Mouse (Mus musculus) kidney, embryonic 14.5 days (tissue): ENCODE measurements at regions not wholly inside any gene's neighbourhood (a gene's known extent, or its start where the extent isn't known, plus 50 kb on each side); places are given as distances from the start of the nearest gene placed in this dataset.
"Not testable (repeated sequence)": the region's sequence is repeated elsewhere in the genome, so short reads cannot be mapped to it uniquely, and the experiment has no call there.

Experiments used
- ATAC-seq: fragments of 200-750 bp; cut with Nextera tagmentation; 2 replicates; pipeline ENCODE4 v1.8.0; 2017; ENCODE audit warnings: moderate number of reproducible peaks, mild to moderate bottlenecking, moderate TSS enrichment, moderate library complexity; ENCODE audit not compliant: low FRiP score, low TSS enrichment
- H3K27ac ChIP-seq: fragments of 300-500 bp; sonication (generic); 2 replicates; pipeline ENCODE4 v1.5.1; 2014; ENCODE audit warnings: low read depth, mild to moderate bottlenecking, low read length, moderate library complexity, mixed read lengths
- H3K27me3 ChIP-seq: fragments of 300-500 bp; sonication (generic); 2 replicates; pipeline ENCODE4 v1.6.1; 2014; ENCODE audit warnings: mild to moderate bottlenecking, low read length; ENCODE audit not compliant: control insufficient read depth, insufficient read depth
- H3K36me3 ChIP-seq: fragments of 300-500 bp; sonication (generic); 2 replicates; pipeline ENCODE4 v1.6.1; 2014; ENCODE audit warnings: low read length, mixed read lengths; ENCODE audit not compliant: control insufficient read depth, insufficient read depth
- H3K4me1 ChIP-seq: fragments of 300-500 bp; sonication (generic); 2 replicates; pipeline ENCODE4 v1.6.1; 2014; ENCODE audit warnings: low read length, mixed read lengths; ENCODE audit not compliant: control insufficient read depth, insufficient read depth
- H3K4me2 ChIP-seq: fragments of 300-500 bp; sonication (generic); replicated peaks from 2 replicates; pipeline ENCODE4 v1.6.1; 2014; ENCODE audit warnings: low read depth, mild to moderate bottlenecking, low read length
- H3K4me3 ChIP-seq: fragments of 300-500 bp; sonication (generic); 2 replicates; pipeline ENCODE4 v1.5.1; 2014; ENCODE audit warnings: mild to moderate bottlenecking, low read length
- H3K9ac ChIP-seq: fragments of 300-500 bp; sonication (generic); 2 replicates; pipeline ENCODE4 v1.6.1; 2014; ENCODE audit warnings: low read depth, mild to moderate bottlenecking, low read length, moderate library complexity
- H3K9me3 ChIP-seq: fragments of 300-500 bp; sonication (generic); 2 replicates; pipeline ENCODE4 v1.6.1; 2016; ENCODE audit warnings: low read length; ENCODE audit not compliant: control insufficient read depth
- WGBS: fragments of 180-500 bp; shearing (Covaris S2); extraction: QIAGEN DNeasy Blood & Tissue Kit; methylation state at CpG from one replicate; pipeline ENCODE4 v1.1.7; 2014; 5-methylcytosine and 5-hydroxymethylcytosine counted together

DNA sequence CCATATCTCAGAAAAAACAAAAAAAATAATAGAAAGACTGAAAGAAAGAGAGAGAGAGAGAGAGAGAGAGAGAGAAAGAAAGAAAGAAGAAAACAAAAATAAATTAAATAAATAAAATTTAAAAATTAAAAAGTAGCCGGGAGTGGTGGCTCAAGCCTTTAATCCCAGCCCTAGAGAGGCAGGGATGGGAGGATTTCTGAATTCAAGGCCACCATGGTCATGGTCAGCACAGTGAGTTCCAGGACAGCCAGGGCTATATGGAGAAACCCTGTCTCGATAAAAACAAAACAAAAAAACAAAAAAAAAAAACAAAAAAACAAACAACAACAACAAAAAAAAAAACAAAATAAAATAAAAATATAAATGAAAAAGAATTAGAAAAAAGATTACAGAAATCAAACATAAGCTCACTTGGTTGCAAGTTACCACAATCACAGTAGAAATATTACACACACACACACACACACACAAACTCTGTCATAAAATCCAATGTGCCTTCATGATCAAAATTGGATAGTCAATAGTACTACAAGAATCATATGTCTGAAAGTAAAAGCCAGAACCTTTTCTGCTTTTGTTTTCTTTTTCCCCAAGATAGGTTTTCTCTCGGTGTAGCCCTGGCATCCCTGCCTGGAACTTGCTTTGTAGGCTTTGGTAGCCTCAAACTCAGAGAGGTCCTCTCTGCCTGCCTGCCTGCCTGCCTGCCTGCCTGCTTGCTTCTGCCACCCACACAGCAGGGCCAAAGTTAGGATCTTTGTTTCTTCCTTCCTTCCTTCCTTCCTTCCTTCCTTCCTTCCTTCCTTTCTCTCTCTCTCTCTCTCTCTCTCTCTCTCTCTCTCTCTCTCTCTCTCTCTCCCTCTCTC is 476.1 kb upstream of the Olfr161 start:
- not testable (repeated sequence) for H3K4me1 ChIP-seq, H3K27ac ChIP-seq, H3K27me3 ChIP-seq, H3K9me3 ChIP-seq, H3K4me3 ChIP-seq, H3K4me2 ChIP-seq, H3K9ac ChIP-seq, H3K36me3 ChIP-seq
- 69% methylated on average over 2 of the region's 3 CpGs for WGBS
- peak; percentile 99 for ATAC-seq

DNA sequence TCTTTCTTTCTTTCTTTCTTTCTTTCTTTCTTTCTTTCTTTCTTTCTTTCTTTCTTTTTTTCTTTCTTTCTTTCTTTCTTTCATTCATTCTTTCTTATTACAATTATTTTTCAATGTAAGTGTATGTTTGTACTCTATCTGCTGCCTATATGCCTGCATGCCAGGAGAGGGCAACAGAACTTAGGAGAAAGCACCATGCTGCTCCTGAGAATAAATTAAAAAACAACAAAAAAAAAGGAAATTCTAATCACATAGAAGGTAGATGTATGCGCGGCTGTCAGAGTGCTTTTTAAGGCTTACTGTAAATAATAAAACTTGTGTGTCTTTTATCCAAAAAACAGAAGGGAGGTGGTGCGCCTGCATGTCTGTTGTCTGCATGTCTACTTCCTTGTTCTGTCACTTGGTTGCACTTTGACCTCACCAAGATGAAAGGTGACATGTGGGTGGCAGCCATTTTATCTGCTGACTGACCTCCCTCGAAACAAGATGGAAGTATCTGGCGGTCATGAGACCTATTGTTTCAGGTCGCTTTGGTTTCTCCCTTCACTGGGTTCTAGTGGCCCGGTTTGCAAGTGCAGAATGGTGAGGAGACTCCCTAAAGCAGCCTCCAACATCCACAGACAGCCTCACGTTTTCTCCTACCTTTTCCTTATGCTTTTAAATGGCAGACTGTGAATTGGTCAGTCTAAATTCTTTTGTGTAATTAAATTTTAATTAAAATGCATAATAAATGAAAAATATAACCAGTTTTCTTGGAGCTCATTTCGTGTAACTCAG is 475.3 kb upstream of the Olfr161 start:
- not testable (repeated sequence) for H3K4me2 ChIP-seq, H3K4me1 ChIP-seq, H3K9me3 ChIP-seq, H3K9ac ChIP-seq, H3K36me3 ChIP-seq, H3K27ac ChIP-seq, H3K4me3 ChIP-seq, H3K27me3 ChIP-seq
- ATAC-seq: peak; percentile 87
- WGBS: 84% methylated on average over 7 of the region's 9 CpGs

DNA sequence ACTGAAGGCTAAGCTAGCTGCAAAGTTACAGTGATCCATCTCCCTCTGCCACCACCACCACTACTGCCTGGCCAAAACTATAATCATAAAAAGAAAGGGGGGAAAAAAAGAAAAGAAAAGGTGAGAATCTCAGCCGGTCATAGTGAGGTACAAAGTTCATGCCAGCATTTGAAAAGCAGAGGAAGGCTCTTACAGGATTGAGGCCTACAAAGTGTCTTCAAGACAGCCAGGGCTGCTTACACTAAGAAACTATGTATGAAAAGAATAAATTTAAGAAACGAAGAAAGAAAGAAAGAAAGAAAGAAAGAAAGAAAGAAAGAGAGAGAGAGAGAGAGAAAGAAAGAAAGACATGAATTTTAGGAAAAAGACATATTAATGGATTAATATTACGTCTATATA is 474.7 kb upstream of the Olfr161 start:
- H3K27me3 ChIP-seq, H3K9me3 ChIP-seq, H3K4me3 ChIP-seq, H3K36me3 ChIP-seq, ATAC-seq, H3K9ac ChIP-seq, H3K4me2 ChIP-seq, H3K27ac ChIP-seq, H3K4me1 ChIP-seq: not testable (repeated sequence)
- 80% methylated on average over 2 of the region's 3 CpGs for WGBS

DNA sequence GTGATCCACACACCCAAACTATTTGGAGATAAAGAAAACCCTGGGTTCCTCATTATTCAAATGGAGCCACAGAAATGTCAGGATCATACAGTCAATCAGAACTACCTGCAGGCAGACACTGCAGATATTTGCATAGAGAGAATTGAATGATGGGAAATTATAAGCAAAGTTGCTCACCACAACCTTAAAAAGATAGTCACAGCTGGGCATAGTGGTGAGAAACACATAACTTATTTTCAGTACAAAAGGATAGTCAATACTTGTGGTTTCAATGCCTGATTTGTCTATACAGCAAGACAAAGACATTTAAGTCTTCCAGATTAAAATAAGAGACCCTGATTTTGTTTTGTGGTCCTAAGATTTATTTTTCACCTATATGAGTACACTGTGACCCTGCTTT is 469.6 kb upstream of the Olfr161 start:
- H3K4me3 ChIP-seq, H3K9me3 ChIP-seq, ATAC-seq, H3K36me3 ChIP-seq, H3K4me2 ChIP-seq, H3K27me3 ChIP-seq, H3K27ac ChIP-seq, H3K4me1 ChIP-seq, H3K9ac ChIP-seq: not testable (repeated sequence)

DNA sequence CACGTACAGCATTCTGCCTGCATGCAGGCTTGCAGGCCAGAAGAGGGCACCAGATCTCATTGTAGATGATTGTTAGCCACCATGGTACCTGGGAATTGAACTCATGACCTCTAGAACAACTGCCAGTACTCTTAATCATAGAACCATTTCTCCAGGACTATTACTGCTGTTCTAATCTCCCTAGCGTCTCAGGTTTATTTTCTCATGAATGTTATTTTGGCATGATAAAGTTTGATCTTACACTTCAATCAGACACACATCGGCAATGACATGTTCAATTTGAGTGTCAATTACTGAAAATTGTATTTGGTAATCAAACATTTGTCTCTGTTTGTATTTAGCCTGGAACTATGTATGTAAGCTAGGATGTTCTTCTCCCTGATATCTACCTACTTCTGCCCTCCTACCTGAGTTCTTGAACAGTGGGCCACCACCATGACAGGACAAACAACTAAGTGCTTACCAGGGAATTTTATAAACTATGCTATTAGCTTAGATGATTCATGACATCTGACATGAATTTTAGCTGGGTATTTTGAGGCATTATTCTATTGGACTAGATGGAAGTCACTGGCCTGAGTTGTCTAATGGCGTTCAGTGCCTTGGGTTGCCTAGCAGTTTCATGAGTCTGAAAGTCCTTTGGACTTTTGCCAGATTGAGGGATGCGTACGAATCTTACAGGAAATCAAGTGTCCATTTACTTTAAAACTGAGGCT is 468.5 kb upstream of the Olfr161 start:
- H3K4me1 ChIP-seq, H3K9ac ChIP-seq, H3K4me3 ChIP-seq, H3K36me3 ChIP-seq, H3K27ac ChIP-seq, H3K4me2 ChIP-seq, H3K27me3 ChIP-seq, ATAC-seq, H3K9me3 ChIP-seq: not testable (repeated sequence)
- 48% methylated on average over 4 of the region's 6 CpGs for WGBS

DNA sequence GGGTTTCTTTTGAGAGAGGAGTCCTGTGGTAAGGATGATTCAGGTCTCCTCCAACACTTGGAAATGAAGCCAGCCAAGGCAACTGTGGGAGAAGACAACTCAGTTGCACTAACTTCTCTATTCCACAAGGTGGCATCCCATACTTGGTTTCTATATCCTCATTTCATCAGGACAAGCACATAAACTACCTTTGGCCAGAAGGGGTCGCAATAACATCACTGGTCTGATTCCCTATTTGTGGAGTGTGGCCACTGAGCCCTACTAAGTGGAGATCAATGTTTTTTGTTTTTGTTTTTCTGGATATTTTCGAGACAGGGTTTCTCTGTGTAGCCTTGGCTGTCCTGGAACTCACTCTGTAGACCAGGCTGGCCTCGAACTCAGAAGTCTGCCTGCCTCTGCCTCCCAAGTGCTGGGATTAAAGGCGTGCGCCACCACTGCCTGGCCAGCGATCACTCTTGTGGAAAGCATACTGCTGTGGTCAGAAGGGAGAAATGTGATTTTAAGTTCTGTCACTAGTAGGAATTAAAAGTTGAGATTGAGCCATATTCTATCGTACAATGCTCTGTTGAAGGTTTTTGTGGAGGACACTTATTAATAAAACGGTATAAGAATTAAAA is 467.9 kb upstream of the Olfr161 start:
- peak; percentile 28; the same call in 1 of the 2 replicates for ATAC-seq
- not testable (repeated sequence) for H3K27me3 ChIP-seq, H3K36me3 ChIP-seq, H3K4me1 ChIP-seq, H3K4me2 ChIP-seq, H3K9me3 ChIP-seq, H3K9ac ChIP-seq, H3K27ac ChIP-seq, H3K4me3 ChIP-seq
- 67% methylated on average over 8 of the region's 8 CpGs for WGBS

DNA sequence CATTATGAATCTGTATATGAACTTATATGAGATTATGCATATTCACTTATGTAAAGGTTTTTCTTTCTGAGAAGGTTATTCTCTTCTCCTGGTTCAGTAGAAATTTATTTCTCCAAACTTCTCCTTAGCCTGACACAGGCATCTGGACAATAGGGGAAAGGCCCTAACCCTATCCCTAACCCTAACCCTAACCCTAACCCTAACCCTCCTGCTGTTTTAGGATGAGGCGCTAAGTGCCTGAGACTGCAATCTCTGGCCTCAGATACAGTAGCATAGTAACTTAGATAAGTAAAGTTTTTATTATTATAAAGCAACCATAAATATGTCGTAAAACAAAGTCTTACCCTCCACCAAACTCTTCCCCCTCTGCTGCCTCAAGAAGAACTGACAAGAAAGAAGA is 463.5 kb upstream of the Olfr161 start:
- not testable (repeated sequence) for H3K4me3 ChIP-seq, H3K4me2 ChIP-seq, H3K36me3 ChIP-seq, H3K9ac ChIP-seq, H3K27ac ChIP-seq, H3K27me3 ChIP-seq, H3K4me1 ChIP-seq, H3K9me3 ChIP-seq
- 39% methylated on average over 2 of the region's 2 CpGs for WGBS
- ATAC-seq: 0 out of 2 replicates have a peak, but pooled peaks have one; percentile 43
